Mouse (Mus musculus): ENCODE data around the gene Olfr503.
"Not testable (repeated sequence)": the region's sequence is repeated elsewhere in the genome, so short reads cannot be mapped to it uniquely, and the experiment has no call there.

Olfr503 gene

GRCm38 (mm10) chr7:108544227-108544626 lies at the start of gene Olfr503:
Olfr503 (plus strand) TSS chr7:108544527.
- DNase-seq (ENCODE audit: low spot score), result not testable (repeated sequence)

GRCm38 (mm10) chr7:108524965-108525364 lies 19.4 kb upstream of the Olfr503 start, which contains the start of gene Olfr502:
Olfr502 (minus strand) TSS chr7:108525065.
- no peak for DNase-seq (ENCODE audit: low spot score)

- no peak for DNase-seq (ENCODE audit: low spot score)
Observed at GRCm38 (mm10) chr7:108542416-108542815, 1.9 kb upstream of the Olfr503 start.

DNA sequence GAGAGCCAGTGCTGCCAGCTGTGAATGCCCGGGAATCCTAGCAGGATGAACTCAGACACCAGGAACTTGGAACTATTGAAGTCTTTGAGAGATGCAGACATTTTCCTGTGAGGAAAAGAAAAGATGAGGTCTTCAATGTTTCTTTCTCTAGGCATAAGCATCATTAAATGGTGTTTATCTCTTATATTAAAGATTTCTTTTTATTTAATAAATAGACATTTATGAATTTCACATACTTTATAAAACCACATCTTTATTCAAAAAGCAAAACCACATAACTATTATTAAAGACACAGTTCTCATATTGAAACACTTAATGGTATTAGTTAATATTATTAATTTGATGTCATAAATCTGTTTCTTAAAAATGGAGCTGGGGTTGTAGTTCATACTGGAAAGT lies 21.4 kb downstream of the Olfr503 start, which contains the start of gene Olfr504:
Olfr504 (minus strand) TSS at position 101 of the 400 bp plus-strand sequence.
- no peak for DNase-seq (ENCODE audit: low spot score)

GRCm38 (mm10) chr7:108589797-108590196 lies 45.5 kb downstream of the Olfr503 start:
- DNase-seq (ENCODE audit: low spot score), result no peak
